Mouse (Mus musculus) Patski (cell line): ENCODE measurements at regions not wholly inside any gene's neighbourhood (a gene's known extent, or its start where the extent isn't known, plus 50 kb on each side); places are given as distances from the start of the nearest gene placed in this dataset.

Experiments used
- ATAC-seq: fragments of 100-300 bp; one replicate; pipeline ENCODE4 v1.8.0; 2021
- CTCF ChIA-PET: fragments of 350-600 bp; sonication (Branson Sonifier 250); formaldehyde crosslinking; loops from one replicate; lab custom pipeline; 2022; ENCODE audit warnings: inconsistent platforms; lab: Charles Lee
- POLR2A ChIA-PET: fragments of 350-600 bp; sonication (Branson Sonifier 250); formaldehyde crosslinking; loops from one replicate; lab custom pipeline; 2022; ENCODE audit warnings: antibody characterized with exemption, inconsistent platforms; lab: Charles Lee
- DNase-seq: peaks from one replicate; pipeline ENCODE4 v3.0.0-alpha.2; 2011; ENCODE audit warnings: low read depth, low spot score
- H3K27me3 ChIP-seq: fragments of 371-371 bp; one replicate; pipeline ENCODE4 v1.5.1; 2021
- CTCF ChIP-seq: fragments of 100-300 bp; IDR thresholded peaks from one replicate; pipeline ENCODE4 v1.5.1; 2021
- in situ Hi-C: fragments of 300-500 bp; cut with MboI; formaldehyde crosslinking; loops from 3 replicates; pipeline ENCODE4 v1.11.1; 2018; ENCODE audit warnings: low pct_unique_long_range_greater_than_20kb, mixed read lengths

DNA sequence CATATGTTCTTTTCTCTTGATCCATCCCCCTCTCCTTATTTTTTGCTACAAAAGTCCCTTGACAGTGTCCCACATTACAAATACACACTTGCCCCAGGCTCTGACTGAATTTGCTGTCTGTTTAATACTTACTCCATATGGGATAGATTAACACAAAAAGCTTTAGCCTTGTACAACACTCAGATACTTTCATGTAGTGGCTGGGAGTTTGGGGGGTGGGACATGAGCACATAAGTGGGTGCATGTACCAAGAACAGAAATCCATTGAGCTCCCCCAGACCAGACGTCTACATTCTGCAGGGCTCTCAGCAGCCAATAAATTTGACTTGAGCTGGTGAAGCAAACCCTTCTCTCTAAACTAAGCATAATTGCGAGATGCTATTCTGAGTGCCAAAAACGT is 154.9 kb downstream of the Sox11 start:
- POLR2A ChIA-PET = interaction anchor here (0.6 kb wide), 1 partner anchor 84 kb away, joined by 4 read pairs; no protein-coding TSS in a partner anchor
- TF ChIP-seq CTCF = no peak
- H3K27me3 ChIP-seq = peaks cover 7% of the 10 kb centered on the region
- in situ Hi-C loops = no loop called here
- ATAC-seq (no peak), DNase-seq (no peak)
- CTCF ChIA-PET = no interaction called here

DNA sequence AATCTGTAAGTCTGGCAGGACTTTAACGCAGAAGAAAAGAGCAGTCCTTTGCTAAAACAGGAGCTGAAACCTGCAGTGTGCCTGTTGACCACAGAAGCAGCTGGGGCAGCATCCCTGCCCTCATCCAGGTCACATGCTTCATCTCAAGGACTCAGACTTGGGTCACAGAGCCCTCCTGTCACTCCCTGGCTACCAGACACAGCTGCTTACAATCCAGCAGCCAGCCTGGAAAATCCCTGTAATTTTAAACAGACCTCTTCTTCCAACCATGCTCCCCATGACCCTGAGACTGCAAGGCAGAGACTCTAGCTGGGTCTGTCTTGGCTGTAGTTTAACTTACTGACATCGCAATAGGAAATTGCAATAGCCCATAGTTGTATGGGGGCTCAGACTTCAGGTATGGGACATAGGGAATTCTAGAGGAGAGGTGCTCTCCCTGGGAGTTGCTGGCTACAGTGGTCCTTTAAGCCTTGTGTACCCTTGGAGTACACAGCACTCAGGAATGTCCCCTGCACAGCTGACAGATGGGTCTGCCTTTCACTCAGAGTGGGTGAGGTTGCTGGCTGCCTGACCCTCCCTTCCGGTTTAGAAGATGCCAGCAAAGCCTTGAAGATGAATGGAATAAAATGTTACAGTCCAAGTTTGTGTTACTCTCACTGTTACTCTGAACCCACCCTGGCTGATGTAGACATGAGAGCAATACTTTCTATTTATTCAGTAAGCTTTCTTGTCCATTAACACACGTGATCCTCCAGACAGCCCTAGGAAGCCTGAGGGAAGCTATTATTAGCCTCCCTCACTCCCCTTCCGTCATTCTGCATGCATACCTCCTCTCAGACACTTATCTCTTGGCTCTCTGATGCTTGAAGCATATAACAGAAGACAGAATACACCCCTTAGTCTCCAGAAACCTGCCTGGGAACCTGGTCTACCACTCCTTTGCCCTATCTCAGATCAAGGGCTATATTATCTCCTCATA is 159.7 kb downstream of the Sox11 start:
- ChIA-PET POLR2A (no interaction called here), CTCF (interaction anchor here (1.9 kb wide), 1 partner anchor 8 kb away, joined by 4 read pairs; no protein-coding TSS in a partner anchor)
- no peak for ATAC-seq
- no peak for DNase-seq
- in situ Hi-C loops = no loop called here
- TF ChIP-seq CTCF = no peak
- H3K27me3 ChIP-seq = no peaks in the 10 kb centered on the region

DNA sequence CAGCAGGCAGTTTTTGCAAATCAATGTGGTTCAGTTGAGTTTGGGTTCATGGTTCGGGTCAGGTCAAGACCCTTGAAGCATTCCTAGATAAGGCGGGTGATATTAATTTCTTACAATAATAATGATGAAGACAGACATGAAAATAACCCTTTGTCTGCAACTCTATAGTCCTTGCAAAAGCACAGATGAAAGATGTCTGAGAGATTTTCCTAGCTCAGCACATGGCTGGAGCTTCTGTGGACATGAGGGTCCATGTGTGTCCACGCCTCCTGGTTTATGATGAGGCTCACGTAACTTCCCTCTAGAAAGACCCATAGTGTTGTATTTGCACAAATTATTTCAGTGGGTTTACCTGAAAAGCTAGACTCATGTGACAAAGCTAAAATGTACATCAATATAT is 168.8 kb downstream of the Sox11 start:
- ATAC-seq (no peak), DNase-seq (no peak)
- peaks cover 5% of the 10 kb centered on the region for H3K27me3 ChIP-seq
- TF ChIP-seq CTCF = no peak
- CTCF ChIA-PET = interaction anchor here (0.6 kb wide), 1 partner anchor 603 kb away, joined by 3 read pairs; no protein-coding TSS in a partner anchor
- POLR2A ChIA-PET = interaction anchor here (0.6 kb wide), 1 partner anchor 144 kb away, joined by 3 read pairs; no protein-coding TSS in a partner anchor
- in situ Hi-C loops = no loop called here

DNA sequence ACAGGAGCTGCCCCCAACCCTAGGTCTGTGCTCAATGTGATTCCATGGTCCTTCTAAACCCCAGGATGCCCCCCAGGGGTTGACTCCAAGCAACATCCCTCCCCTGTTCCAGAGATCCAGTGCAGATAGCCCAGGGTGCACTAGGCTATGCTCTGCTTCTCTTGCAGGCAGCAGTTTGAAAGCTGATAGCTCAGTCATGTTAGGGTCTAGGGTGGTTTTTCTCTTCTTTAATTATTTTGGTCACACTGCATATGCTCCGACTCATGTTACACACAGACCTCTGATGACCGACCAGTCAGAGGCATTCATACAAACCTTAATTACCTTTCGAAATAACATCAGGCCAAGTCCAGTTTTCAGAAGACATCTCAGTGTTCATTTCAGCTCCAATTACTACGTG is 169.2 kb downstream of the Sox11 start:
- H3K27me3 ChIP-seq = peaks cover 5% of the 10 kb centered on the region
- ATAC-seq = no peak
- TF ChIP-seq CTCF = no peak
- POLR2A ChIA-PET = no interaction called here
- CTCF ChIA-PET = interaction anchor here (0.6 kb wide), 1 partner anchor 603 kb away, joined by 3 read pairs; no protein-coding TSS in a partner anchor
- in situ Hi-C loops = no loop called here
- DNase-seq = no peak

DNA sequence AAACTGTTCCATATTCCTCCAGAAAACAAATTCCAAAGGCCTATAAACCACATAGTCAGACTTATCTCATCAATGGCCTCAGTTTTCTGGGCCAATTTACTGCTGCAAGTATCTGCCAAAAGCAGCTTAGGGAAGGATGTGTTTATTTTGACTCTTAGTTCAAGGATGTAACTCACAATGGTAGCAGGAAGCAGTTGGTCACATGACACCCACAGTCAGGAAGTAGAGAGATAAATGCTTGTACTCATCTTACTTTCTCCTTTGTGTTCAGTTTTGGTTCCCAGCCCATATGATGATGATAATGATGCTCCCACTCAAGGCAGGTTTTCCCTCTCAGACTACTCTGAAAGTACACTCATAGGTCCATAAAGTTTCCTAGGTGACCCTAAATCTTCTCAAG is 170.8 kb downstream of the Sox11 start:
- TF ChIP-seq CTCF = no peak
- H3K27me3 ChIP-seq = peaks cover 5% of the 10 kb centered on the region
- ATAC-seq (no peak), DNase-seq (no peak)
- in situ Hi-C loops = no loop called here
- POLR2A ChIA-PET = no interaction called here
- CTCF ChIA-PET = no interaction called here

DNA sequence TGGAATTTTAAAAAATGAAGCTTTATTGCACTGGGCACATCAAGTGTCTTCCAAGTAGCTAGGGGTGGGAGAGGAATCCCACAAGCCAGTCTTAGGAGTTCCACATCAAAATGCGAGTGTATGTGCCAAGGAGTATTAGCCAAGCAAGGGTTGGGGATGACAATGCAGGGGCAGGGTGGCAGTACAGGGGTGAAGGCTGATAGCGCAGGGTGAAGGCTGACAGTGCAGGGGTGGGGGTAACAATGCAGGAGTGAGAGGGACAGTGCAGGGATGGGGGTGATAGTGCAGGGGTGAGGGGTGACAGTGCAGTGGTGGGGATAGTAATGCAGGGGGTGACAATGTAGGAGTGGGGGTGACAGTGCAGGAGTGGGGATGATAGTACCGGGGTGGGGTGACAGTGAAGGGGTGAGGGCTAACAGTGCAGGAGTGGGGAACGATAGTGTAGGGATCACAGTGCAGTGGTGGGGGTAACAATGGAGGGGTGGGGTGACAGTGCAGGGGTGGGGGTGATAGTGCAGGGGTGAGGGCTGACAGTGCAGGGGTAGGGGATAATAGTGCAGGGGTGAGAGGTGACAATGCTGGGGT is 177.4 kb downstream of the Sox11 start:
- TF ChIP-seq CTCF = no peak
- peaks cover 3% of the 10 kb centered on the region for H3K27me3 ChIP-seq
- POLR2A ChIA-PET = no interaction called here
- in situ Hi-C loops = no loop called here
- CTCF ChIA-PET = no interaction called here
- DNase-seq (no peak), ATAC-seq (no peak)

DNA sequence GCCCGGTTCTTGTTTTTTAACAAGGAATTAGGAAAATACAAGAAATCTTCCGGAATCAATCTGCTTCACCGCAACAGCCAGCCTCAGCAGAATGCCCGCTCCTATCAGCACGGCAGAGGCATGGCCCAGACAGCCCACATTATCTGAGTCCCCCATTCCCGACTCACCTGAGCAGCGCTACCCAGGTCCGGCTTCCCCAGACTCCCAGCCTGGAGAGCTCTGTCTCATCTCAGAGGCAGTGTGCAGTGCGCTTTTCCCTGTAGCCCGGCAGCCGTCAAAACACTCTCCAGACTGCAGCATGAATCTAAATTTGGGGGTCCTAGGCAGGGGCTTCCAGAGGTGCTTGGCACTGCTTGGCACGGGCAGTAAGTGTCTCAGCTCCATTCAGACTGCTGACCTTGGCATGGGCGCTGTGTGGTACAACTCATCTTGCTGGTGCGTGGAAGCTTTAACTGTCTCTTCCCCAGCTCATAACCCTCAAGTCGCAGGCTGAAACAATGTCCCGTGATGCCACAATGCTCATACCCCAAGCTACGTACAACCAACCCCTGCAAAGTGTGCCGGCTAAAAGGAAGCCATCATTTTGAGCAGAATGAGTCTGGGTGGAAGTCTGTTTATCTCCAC is 182.2 kb downstream of the Sox11 start:
- no peaks in the 10 kb centered on the region for H3K27me3 ChIP-seq
- DNase-seq (no peak), ATAC-seq (no peak)
- in situ Hi-C loops = no loop called here
- TF ChIP-seq CTCF = no peak
- POLR2A ChIA-PET = interaction anchor here (0.6 kb wide), 1 partner anchor 351 kb away, joined by 3 read pairs; no protein-coding TSS in a partner anchor
- CTCF ChIA-PET = interaction anchor here (1.5 kb wide), 1 partner anchor 10 kb away, joined by 4 read pairs; no protein-coding TSS in a partner anchor

DNA sequence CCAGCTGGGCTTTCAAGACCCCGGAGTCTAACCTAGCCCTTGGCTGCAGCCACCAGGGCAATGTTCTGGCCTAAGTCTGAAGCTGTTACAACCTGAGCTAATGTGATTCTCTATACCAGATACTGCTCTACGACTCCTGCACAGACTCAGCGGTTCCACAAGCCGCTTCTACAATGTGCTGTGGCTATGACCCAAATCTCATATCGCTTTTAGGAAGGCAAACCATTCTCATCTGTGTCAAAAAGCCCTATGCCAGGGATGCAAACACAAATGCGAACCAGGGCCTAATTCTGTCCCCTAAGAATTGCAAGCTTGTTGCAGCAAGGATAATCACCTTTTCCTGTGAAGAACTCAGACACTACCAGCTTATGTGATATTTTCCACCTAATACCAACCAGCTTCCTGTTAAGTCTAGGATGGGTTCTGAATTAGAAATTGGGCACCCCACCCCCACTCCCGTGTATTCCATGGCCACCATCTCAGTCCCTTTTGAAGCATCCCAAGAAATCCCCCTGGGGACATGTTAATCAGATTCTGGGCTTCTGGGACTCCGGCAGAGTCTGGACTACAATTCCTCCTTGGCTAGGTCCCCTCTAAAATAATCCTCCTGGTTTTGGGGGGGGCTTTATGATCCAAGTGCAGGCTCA is 182.8 kb downstream of the Sox11 start:
- no peak for ATAC-seq
- in situ Hi-C loops = no loop called here
- no peaks in the 10 kb centered on the region for H3K27me3 ChIP-seq
- CTCF ChIA-PET = interaction anchor here (1.5 kb wide), 1 partner anchor 9 kb away, joined by 4 read pairs; no protein-coding TSS in a partner anchor
- DNase-seq = no peak
- TF ChIP-seq CTCF = no peak
- POLR2A ChIA-PET = no interaction called here

DNA sequence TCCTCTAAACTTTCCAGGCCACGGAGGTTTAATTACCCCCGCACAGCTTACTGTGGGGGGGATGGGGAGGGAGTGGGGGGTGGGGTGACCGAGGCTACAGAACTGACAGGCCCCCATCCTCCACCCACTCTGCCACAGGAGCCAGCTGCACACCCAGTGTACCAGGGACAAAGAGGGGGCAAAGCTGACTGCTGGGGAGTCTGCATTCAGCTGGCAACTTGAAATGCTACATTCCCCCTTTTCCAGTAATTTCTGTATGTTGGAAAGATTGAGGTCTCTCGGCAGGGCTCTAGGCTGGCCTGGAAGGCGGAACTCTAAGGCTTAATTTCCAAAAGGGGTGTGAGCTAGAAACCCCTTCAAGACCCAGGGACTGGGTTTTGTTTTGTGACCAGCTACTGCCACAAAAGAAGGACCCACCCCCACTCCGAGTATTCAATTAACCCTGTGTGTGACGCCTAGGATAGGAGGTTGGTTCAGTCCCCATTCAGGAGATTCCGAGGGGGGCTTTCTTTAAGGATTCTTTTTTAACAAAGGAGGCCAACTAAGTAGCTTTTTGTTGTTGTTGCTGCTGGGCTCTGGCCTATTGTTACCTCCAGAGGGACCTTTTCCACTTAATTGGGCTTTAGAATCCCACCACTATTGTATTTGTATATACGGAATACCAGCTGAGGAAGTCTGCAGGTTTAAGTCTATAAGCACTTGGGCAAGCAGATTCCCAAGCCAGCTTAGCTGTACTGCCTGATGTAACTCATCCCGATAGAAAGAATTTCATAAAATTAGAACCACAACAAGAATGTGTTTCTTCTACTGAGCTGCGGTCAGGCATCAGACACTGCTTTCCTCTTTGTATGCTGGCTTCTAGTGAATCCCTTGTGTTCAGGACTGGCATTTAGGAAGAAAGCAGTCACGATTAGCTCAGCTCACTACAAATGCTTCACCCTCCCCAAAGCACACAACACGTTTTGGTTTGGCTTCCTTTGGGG is 191.2 kb downstream of the Sox11 start:
- in situ Hi-C loops = no loop called here
- POLR2A ChIA-PET = interaction anchor here (0.6 kb wide), 1 partner anchor 110 kb away, joined by 3 read pairs; no protein-coding TSS in a partner anchor
- ATAC-seq (no peak), DNase-seq (no peak)
- no peak for TF ChIP-seq CTCF
- CTCF ChIA-PET = interaction anchor here (1.5 kb wide), 1 partner anchor 9 kb away, joined by 4 read pairs; no protein-coding TSS in a partner anchor
- no peaks in the 10 kb centered on the region for H3K27me3 ChIP-seq
